Mouse (Mus musculus) bone marrow macrophage, adult 2 months (primary cell): Measurements from ENCODE around the gene Trf. TPM values are rescaled to one million over a fixed set of nuclear protein-coding genes. Genes with fewer than 3 reads are reported as not detected.

Experiments
- H3K27ac ChIP-seq: 2 replicates; pipeline ENCODE4 v1.5.1; 2012; ENCODE audit warnings: low read depth, low read length; ENCODE audit not compliant: insufficient read depth
- H3K4me1 ChIP-seq: 2 replicates; pipeline ENCODE4 v1.6.1; 2012; ENCODE audit warnings: low read length; ENCODE audit not compliant: control insufficient read depth, insufficient read depth
- H3K4me3 ChIP-seq: 2 replicates; pipeline ENCODE4 v1.5.1; 2012; ENCODE audit warnings: mild to moderate bottlenecking, low read length, moderate library complexity; ENCODE audit not compliant: insufficient read depth
- CTCF ChIP-seq: IDR thresholded peaks from 2 replicates; pipeline ENCODE4 v1.5.1; 2012; ENCODE audit warnings: low read depth, mild to moderate bottlenecking, low read length, moderate library complexity
- POLR2A ChIP-seq: IDR thresholded peaks from 2 replicates; pipeline ENCODE4 v1.6.1; 2012; ENCODE audit warnings: mild to moderate bottlenecking, low read depth, low read length, borderline replicate concordance
- polyA plus RNA-seq: library from polyadenylated mRNA; stranded (reverse); fragments of >200 nt; gene quantifications from 2 replicates; pipeline ENCODE4 v1.2.4, GENCODE M21; 2012; ENCODE audit not compliant: missing spikeins, insufficient read depth, insufficient read length

The Trf gene
- polyA plus RNA-seq, 1 experiment: 513 TPM

- Histone ChIP-seq H3K27ac (no peak overlapping the region), H3K4me3 (no peak overlapping the region), H3K4me1 (peaks cover 10% of the 10 kb centered on the region)
- TF ChIP-seq CTCF: peak; percentile 57; the same call in 1 of the 2 replicates
- TF ChIP-seq POLR2A: no peak
Observed at GRCm38 (mm10) chr9:103225464-103225863, 4.8 kb downstream of the Trf start.

- no peak overlapping the region for H3K27ac ChIP-seq
- TF ChIP-seq POLR2A (no peak), CTCF (no peak)
- H3K4me1 ChIP-seq: peaks cover 9% of the 10 kb centered on the region
- no peak overlapping the region for H3K4me3 ChIP-seq
Observed at GRCm38 (mm10) chr9:103224721-103225120, 5.5 kb downstream of the Trf start.

GRCm38 (mm10) chr9:103214281-103214680 is 16.0 kb downstream of the Trf start:
- H3K4me1 ChIP-seq: no peaks in the 10 kb centered on the region
- no peak overlapping the region for H3K27ac ChIP-seq
- no peak for TF ChIP-seq POLR2A
- no peak overlapping the region for H3K4me3 ChIP-seq

GRCm38 (mm10) chr9:103213631-103214030 is 16.6 kb downstream of the Trf start:
- no peak for TF ChIP-seq CTCF
- no peak for TF ChIP-seq POLR2A
- no peak overlapping the region for H3K4me3 ChIP-seq
- no peaks in the 10 kb centered on the region for H3K4me1 ChIP-seq
- H3K27ac ChIP-seq: no peak overlapping the region

- no peak overlapping the region for H3K4me3 ChIP-seq
- no peaks in the 10 kb centered on the region for H3K4me1 ChIP-seq
- TF ChIP-seq POLR2A: no peak
- TF ChIP-seq CTCF: no peak
- no peak overlapping the region for H3K27ac ChIP-seq
Observed at GRCm38 (mm10) chr9:103212654-103213420, 17.4 kb downstream of the Trf start.

- TF ChIP-seq POLR2A: no peak
- no peak for TF ChIP-seq CTCF
- Histone ChIP-seq H3K4me1 (no peaks in the 10 kb centered on the region), H3K27ac (no peak overlapping the region), H3K4me3 (no peak overlapping the region)
Observed at GRCm38 (mm10) chr9:103208802-103209423, 21.3 kb downstream of the Trf start.

- TF ChIP-seq POLR2A: no peak
- peak; percentile 58 for TF ChIP-seq CTCF
- no peak overlapping the region for H3K4me3 ChIP-seq
- H3K4me1 ChIP-seq: no peaks in the 10 kb centered on the region
- H3K27ac ChIP-seq: no peak overlapping the region
Observed at GRCm38 (mm10) chr9:103207846-103208245, 22.4 kb downstream of the Trf start.

- H3K27ac ChIP-seq: no peak overlapping the region
- H3K4me3 ChIP-seq: no peak overlapping the region
- H3K4me1 ChIP-seq: no peaks in the 10 kb centered on the region
Observed at GRCm38 (mm10) chr9:103205786-103206185, 24.5 kb downstream of the Trf start.

GRCm38 (mm10) chr9:103201561-103202260 is 28.5 kb downstream of the Trf start, which contains the start of gene Srprb:
Gene Srprb, minus strand, starts transcription at chr9:103202137.
- TF ChIP-seq POLR2A (no peak), CTCF (no peak)
- no peaks in the 10 kb centered on the region for H3K4me1 ChIP-seq
- H3K27ac ChIP-seq: peak within 1 kb of the TSS; percentile 15
- peak within 1 kb of the TSS; percentile 93 for H3K4me3 ChIP-seq

More at GRCm38 (mm10) chr9:103205786-103206185, 24.5 kb downstream of the Trf start:
- TF ChIP-seq CTCF (no peak), POLR2A (no peak)

- Histone ChIP-seq H3K4me3 (no peak overlapping the region), H3K27ac (no peak overlapping the region), H3K4me1 (peaks cover 9% of the 10 kb centered on the region)
- TF ChIP-seq POLR2A (no peak), CTCF (no peak)
Observed at GRCm38 (mm10) chr9:103188416-103188815, 41.8 kb downstream of the Trf start.
